ENCODE assay signal across 6 mouse cellular contexts in genomic region chr11:5489433-5489832, GRCm38 (mm10). TPM values are rescaled to one million over a fixed set of nuclear protein-coding genes. Genes with fewer than 3 reads are reported as not detected.
DNase-seq lines count a peak whose midpoint lies in the region; TF ChIP-seq lines count a peak whose summit lies in the region.
"Not testable (repeated sequence)": the region's sequence is repeated elsewhere in the genome, so short reads cannot be mapped to it uniquely, and the experiment has no call there.

No protein-coding gene starts in this region.

- peaks cover 78% of the 10 kb centered on the region for H3K4me1 ChIP-seq in E14TG2a.4 (replicated peaks; ENCODE audit: low read depth, low read length)
- not testable (repeated sequence) for H3K4me1 ChIP-seq in testis, adult 2 months (ENCODE audit: control insufficient read depth, insufficient read depth, low read length)

- DNase-seq in ES-CJ7 (ENCODE audit: low read depth, low spot score) (peak; percentile 64), R1 (ENCODE audit: low read depth, low spot score) (peak; percentile 89)
- peak; percentile 64 for DNase-seq in heart, adult 11 months
- DNase-seq in lung, postnatal 10 days, result peak; percentile 52

- not testable (repeated sequence) for TF ChIP-seq CTCF in E14TG2a.4 (conservative IDR thresholded peaks at IDR 0.05; ENCODE audit: low read length); testis, adult 2 months (IDR thresholded peaks at IDR 0.05; ENCODE audit: control insufficient read depth, insufficient read depth, insufficient replicate concordance, low read depth, low read length)

- not testable (repeated sequence) for H3K36me3 ChIP-seq in E14TG2a.4 (ENCODE audit: insufficient read depth, low read length); testis, adult 2 months (ENCODE audit: control insufficient read depth, insufficient read depth, low read length)

- TF ChIP-seq POLR2A in testis, adult 2 months (IDR thresholded peaks at IDR 0.05; ENCODE audit: control insufficient read depth, low read depth, low read length), result not testable (repeated sequence)

- H3K9me3 ChIP-seq in E14TG2a.4 (ENCODE audit: low read length), result not testable (repeated sequence)

- not testable (repeated sequence) for H3K27ac ChIP-seq in testis, adult 2 months (ENCODE audit: control insufficient read depth, insufficient read depth, low read depth, low read length)

- peak overlapping the region; percentile 37 for H3K4me3 ChIP-seq in E14TG2a.4 (replicated peaks; ENCODE audit: low read length)
- H3K4me3 ChIP-seq in testis, adult 2 months (ENCODE audit: control insufficient read depth, low read depth, low read length), result peak overlapping the region; percentile 49

- H3K27me3 ChIP-seq in E14TG2a.4 (ENCODE audit: insufficient read depth, low read length); testis, adult 2 months (ENCODE audit: control insufficient read depth, insufficient read depth, low read length): not testable (repeated sequence)

RNA-seq across cellular contexts. Expression of gene Xbp1, which starts 31.0 kb away (rescaled TPM):
- polyA plus RNA-seq in testis, adult 2 months (2012; rRNA removed), result 9.0 and 9.2 TPM in 2 replicates

RNA-seq across cellular contexts. Expression of gene Znrf3, which starts 44.8 kb away (rescaled TPM):
- polyA plus RNA-seq in testis, adult 2 months (2012; rRNA removed), result 13.0 and 13.1 TPM in 2 replicates

RNA-seq across cellular contexts. Expression of gene Ccdc117, which starts 52.6 kb away (rescaled TPM):
- polyA plus RNA-seq in testis, adult 2 months (2012; rRNA removed), result 25.2 and 37.6 TPM in 2 replicates
